Mouse (Mus musculus) testis, adult 2 months (tissue): ENCODE data around the gene Psmd1. TPM values are rescaled to one million over a fixed set of nuclear protein-coding genes. Genes with fewer than 3 reads are reported as not detected.

Source experiments
- H3K27ac ChIP-seq: fragments of 200-500 bp; 2 replicates; pipeline ENCODE4 v1.5.1; 2012; ENCODE audit warnings: low read depth, low read length; ENCODE audit not compliant: control insufficient read depth, insufficient read depth
- H3K27me3 ChIP-seq: fragments of 200-500 bp; 2 replicates; pipeline ENCODE4 v1.6.1; 2012; ENCODE audit warnings: mild to moderate bottlenecking, low read length, moderate library complexity; ENCODE audit not compliant: control insufficient read depth, insufficient read depth
- H3K36me3 ChIP-seq: fragments of 200-500 bp; 2 replicates; pipeline ENCODE4 v1.6.1; 2012; ENCODE audit warnings: mild to moderate bottlenecking, low read length; ENCODE audit not compliant: control insufficient read depth, insufficient read depth
- H3K4me1 ChIP-seq: fragments of 200-500 bp; 2 replicates; pipeline ENCODE4 v1.6.1; 2012; ENCODE audit warnings: low read length; ENCODE audit not compliant: control insufficient read depth, insufficient read depth
- H3K4me3 ChIP-seq: fragments of 200-500 bp; 2 replicates; pipeline ENCODE4 v1.5.1; 2012; ENCODE audit warnings: low read depth, mild to moderate bottlenecking, low read length, moderate library complexity, mixed read lengths; ENCODE audit not compliant: control insufficient read depth
- CTCF ChIP-seq: fragments of 200-500 bp; IDR thresholded peaks from 2 replicates; pipeline ENCODE4 v1.5.1; 2012; ENCODE audit warnings: low read depth, mild to moderate bottlenecking, inconsistent platforms, low read length, moderate library complexity; ENCODE audit not compliant: control insufficient read depth, insufficient read depth, insufficient replicate concordance
- POLR2A ChIP-seq: fragments of 200-500 bp; IDR thresholded peaks from 2 replicates; pipeline ENCODE4 v1.6.1; 2012; ENCODE audit warnings: low read depth, mild to moderate bottlenecking, inconsistent platforms, low read length, moderate library complexity; ENCODE audit not compliant: control insufficient read depth
- polyA plus RNA-seq: library from polyadenylated mRNA; depleted of rRNA; stranded (reverse); fragments of >200 nt; gene quantifications from 2 replicates; pipeline ENCODE4 v1.2.3, GENCODE M21; 2012

The Psmd1 gene
- polyA plus RNA-seq, 1 experiment, result 44.0 TPM

GRCm38 (mm10) chr1:86135315-86135714 is 71.1 kb downstream of the Psmd1 start:
- no peaks in the 10 kb centered on the region for H3K27me3 ChIP-seq
- peaks cover 2% of the 10 kb centered on the region; the same call in 1 of the 2 replicates for H3K36me3 ChIP-seq
- no peak overlapping the region for H3K27ac ChIP-seq
- no peak for TF ChIP-seq POLR2A
- TF ChIP-seq CTCF, result no peak
- no peak overlapping the region for H3K4me3 ChIP-seq
- H3K4me1 ChIP-seq, result no peaks in the 10 kb centered on the region

GRCm38 (mm10) chr1:86141081-86141480 is 76.9 kb downstream of the Psmd1 start:
- Histone ChIP-seq H3K27ac (no peak overlapping the region), H3K36me3 (peaks cover 2% of the 10 kb centered on the region; the same call in 1 of the 2 replicates), H3K27me3 (no peaks in the 10 kb centered on the region), H3K4me1 (no peaks in the 10 kb centered on the region), H3K4me3 (no peak overlapping the region)
- TF ChIP-seq CTCF, result no peak
- no peak for TF ChIP-seq POLR2A

- no peak for TF ChIP-seq CTCF
- no peak for TF ChIP-seq POLR2A
- H3K36me3 ChIP-seq, result no peaks in the 10 kb centered on the region; the same call in 1 of the 2 replicates
- no peaks in the 10 kb centered on the region for H3K27me3 ChIP-seq
- H3K4me3 ChIP-seq, result no peak overlapping the region
- no peaks in the 10 kb centered on the region for H3K4me1 ChIP-seq
- no peak overlapping the region for H3K27ac ChIP-seq
These were observed 79.0 kb downstream of the Psmd1 start for GRCm38 (mm10) chr1:86143165-86143564.

DNA sequence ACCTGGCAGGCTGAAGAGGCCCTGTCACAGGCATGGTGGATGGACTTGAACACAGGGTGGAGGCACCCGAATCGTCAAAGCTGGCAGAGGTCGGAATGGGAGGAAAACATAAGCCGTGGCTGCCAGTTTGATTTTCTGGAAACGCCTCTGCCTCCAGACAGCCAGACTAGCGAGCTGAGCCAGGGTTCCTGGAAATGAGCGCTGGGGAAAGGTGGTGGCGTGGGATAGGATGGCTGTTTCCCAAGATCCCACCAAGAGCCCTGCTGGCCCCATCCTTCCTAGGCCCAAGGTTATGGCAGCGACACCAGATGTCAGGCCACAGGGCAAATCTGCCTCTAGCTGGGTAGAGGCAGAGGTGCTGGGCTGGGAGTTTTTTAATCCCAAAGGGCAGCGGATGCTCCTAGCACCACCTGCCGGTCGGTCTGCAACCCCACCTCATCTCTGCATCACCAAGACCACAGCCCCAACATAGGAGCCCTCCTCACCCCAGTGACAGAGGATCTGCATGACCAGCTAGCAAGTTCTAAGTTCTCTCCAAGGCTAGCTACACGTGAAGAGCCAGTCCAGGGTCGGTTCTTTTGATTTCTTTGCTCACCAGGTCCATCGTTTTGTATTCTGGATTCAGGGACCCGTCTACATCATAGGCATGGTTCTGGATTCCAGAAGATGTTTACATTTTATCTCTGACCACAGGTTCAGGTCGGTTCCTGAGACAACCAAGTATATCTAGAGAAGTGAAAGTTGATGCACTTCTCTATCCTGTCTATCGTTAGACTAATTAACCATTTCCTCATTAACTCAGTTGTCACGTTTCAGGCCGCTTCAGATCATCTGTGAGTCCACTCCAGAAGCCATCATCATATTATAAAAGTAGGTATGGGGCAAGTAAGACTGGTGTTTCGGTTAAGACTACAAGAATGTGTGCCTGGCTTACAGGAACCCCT is 80.1 kb downstream of the Psmd1 start:
- Histone ChIP-seq H3K27ac (no peak overlapping the region), H3K4me1 (no peaks in the 10 kb centered on the region), H3K4me3 (no peak overlapping the region), H3K36me3 (no peaks in the 10 kb centered on the region; the same call in 1 of the 2 replicates), H3K27me3 (no peaks in the 10 kb centered on the region)
- no peak for TF ChIP-seq POLR2A
- TF ChIP-seq CTCF, result no peak; the same call in 1 of the 2 replicates

DNA sequence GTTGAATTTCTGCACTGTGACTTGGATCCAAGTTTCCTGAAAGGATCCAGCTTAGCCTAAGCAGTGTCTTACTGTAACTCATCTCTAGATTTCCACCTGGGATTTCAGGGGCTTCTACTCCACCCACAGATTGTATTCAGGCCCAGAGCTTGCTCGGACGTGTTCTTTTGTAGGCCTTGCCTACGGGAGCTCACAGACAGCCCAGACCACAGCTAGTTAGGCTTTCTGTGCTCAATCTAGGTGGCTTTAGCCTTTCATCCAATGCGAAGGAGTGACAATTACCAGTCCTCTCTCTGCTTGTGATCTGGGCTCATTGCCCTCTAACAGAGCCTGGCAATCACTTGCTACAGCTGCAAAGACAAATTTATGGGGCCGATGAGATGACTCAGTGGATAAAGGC is 82.1 kb downstream of the Psmd1 start:
- no peaks in the 10 kb centered on the region for H3K36me3 ChIP-seq
- H3K27me3 ChIP-seq, result no peaks in the 10 kb centered on the region
- no peaks in the 10 kb centered on the region for H3K4me1 ChIP-seq
- no peak overlapping the region for H3K4me3 ChIP-seq
- no peak overlapping the region for H3K27ac ChIP-seq
- TF ChIP-seq CTCF (no peak), POLR2A (no peak)

GRCm38 (mm10) chr1:86147557-86147956 is 83.4 kb downstream of the Psmd1 start:
- H3K36me3 ChIP-seq, result no peaks in the 10 kb centered on the region
- TF ChIP-seq CTCF, result no peak
- TF ChIP-seq POLR2A, result no peak
- no peak overlapping the region for H3K27ac ChIP-seq
- H3K27me3 ChIP-seq, result no peaks in the 10 kb centered on the region
- no peak overlapping the region for H3K4me3 ChIP-seq
- no peaks in the 10 kb centered on the region for H3K4me1 ChIP-seq

DNA sequence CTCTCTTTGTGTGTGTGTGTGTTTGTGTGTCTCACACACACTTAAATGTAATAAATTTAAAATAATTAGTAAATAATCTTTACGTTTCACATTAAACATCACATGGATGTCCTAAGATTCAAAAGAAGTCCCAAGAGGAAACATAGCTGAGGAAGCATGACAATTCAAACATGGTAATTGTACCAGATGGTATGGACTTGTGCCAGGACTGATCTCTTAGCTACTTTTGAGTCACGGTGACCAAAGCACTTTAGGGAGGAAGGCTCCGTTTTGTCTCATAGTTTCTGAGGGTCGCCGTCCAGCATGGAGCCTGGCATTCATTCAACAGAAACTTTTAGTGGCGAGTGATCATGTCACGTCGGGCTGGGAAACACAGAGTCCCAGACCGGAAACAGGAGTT is 84.0 kb downstream of the Psmd1 start:
- Histone ChIP-seq H3K4me1 (no peaks in the 10 kb centered on the region), H3K27me3 (no peaks in the 10 kb centered on the region), H3K4me3 (no peak overlapping the region), H3K27ac (no peak overlapping the region), H3K36me3 (no peaks in the 10 kb centered on the region)
- no peak for TF ChIP-seq POLR2A
- TF ChIP-seq CTCF, result no peak
